Mouse (Mus musculus) right cerebral cortex, postnatal 4 days (tissue): ENCODE data around the gene Rnasel.
A peak's percentile ranks its signal among the peaks of the same experiment; 100 is the strongest.

ENCODE experiments used
- DNase-seq: peaks from one replicate; pipeline ENCODE4 v3.0.0-alpha.2; 2022

The Rnasel gene

GRCm38 (mm10) chr1:153749211-153749801 lies at the start of gene Rnasel:
Gene Rnasel (plus strand): TSS chr1:153749426.
- peak; percentile 73 for DNase-seq

- DNase-seq: no peak
These were observed 48.7 kb upstream of the Rnasel start for GRCm38 (mm10) chr1:153700448-153701063.

GRCm38 (mm10) chr1:153701461-153701860 lies 47.8 kb upstream of the Rnasel start:
- no peak for DNase-seq

- no peak for DNase-seq
These were observed 46.9 kb upstream of the Rnasel start for GRCm38 (mm10) chr1:153702166-153702852.

GRCm38 (mm10) chr1:153702853-153703410 lies 46.3 kb upstream of the Rnasel start:
- no peak for DNase-seq

- peak; percentile 39 for DNase-seq
These were observed 45.7 kb upstream of the Rnasel start for GRCm38 (mm10) chr1:153703445-153703991.

GRCm38 (mm10) chr1:153704174-153704573 lies 45.1 kb upstream of the Rnasel start:
- no peak for DNase-seq

- no peak for DNase-seq
These were observed 44.2 kb upstream of the Rnasel start for GRCm38 (mm10) chr1:153704996-153705395.

GRCm38 (mm10) chr1:153708626-153709025 lies 40.6 kb upstream of the Rnasel start:
- DNase-seq: no peak

- no peak for DNase-seq
These were observed 39.8 kb upstream of the Rnasel start for GRCm38 (mm10) chr1:153709451-153709850.

GRCm38 (mm10) chr1:153711544-153712262 lies 37.5 kb upstream of the Rnasel start:
- no peak for DNase-seq

GRCm38 (mm10) chr1:153712633-153713032 lies 36.6 kb upstream of the Rnasel start:
- no peak for DNase-seq

GRCm38 (mm10) chr1:153717990-153718389 lies 31.2 kb upstream of the Rnasel start:
- DNase-seq: no peak

GRCm38 (mm10) chr1:153720935-153721334 lies 28.3 kb upstream of the Rnasel start:
- DNase-seq: no peak

GRCm38 (mm10) chr1:153721565-153722310 lies 27.5 kb upstream of the Rnasel start:
- no peak for DNase-seq

- DNase-seq: no peak
These were observed 25.8 kb upstream of the Rnasel start for GRCm38 (mm10) chr1:153723426-153723825.

- DNase-seq: no peak
These were observed 22.6 kb upstream of the Rnasel start for GRCm38 (mm10) chr1:153726636-153727035.

- no peak for DNase-seq
These were observed 19.4 kb upstream of the Rnasel start for GRCm38 (mm10) chr1:153729806-153730205.

GRCm38 (mm10) chr1:153730671-153731070 lies 18.6 kb upstream of the Rnasel start:
- DNase-seq: no peak

- no peak for DNase-seq
These were observed 16.0 kb upstream of the Rnasel start for GRCm38 (mm10) chr1:153733181-153733580.

- no peak for DNase-seq
These were observed 14.4 kb upstream of the Rnasel start for GRCm38 (mm10) chr1:153734866-153735265.

- no peak for DNase-seq
These were observed 13.1 kb upstream of the Rnasel start for GRCm38 (mm10) chr1:153736096-153736495.
